ENCODE assay signal across 18 mouse cellular contexts in genomic region chr2:168105271-168105670, GRCm38 (mm10). TPM values are rescaled to one million over a fixed set of nuclear protein-coding genes. Genes with fewer than 3 reads are reported as not detected.
DNase-seq lines count a peak whose midpoint lies in the region; ATAC-seq and TF ChIP-seq lines count a peak whose summit lies in the region.
"Had no signal": no experiment of that assay in that cellular context is flagged by ENCODE, and none has a peak within 500 bp of the region (broad histone marks: within the 10 kb centered on the region; RNA-seq: fewer than 3 reads in every experiment).

No protein-coding gene starts in this region.

- no peak for TF ChIP-seq POLR2A in thymus, adult 2 months (IDR thresholded peaks at IDR 0.05; ENCODE audit: control insufficient read depth, extremely low read depth, insufficient read depth, low read length, poor library complexity)

- H3K36me3 ChIP-seq in intestine, embryonic 14.5 days (ENCODE audit: control insufficient read depth, insufficient read depth, low read length), result no peaks in the 10 kb centered on the region
- H3K36me3 ChIP-seq in kidney, postnatal 0 days (ENCODE audit: insufficient read depth, low read length), result no peaks in the 10 kb centered on the region
- no peaks in the 10 kb centered on the region for H3K36me3 ChIP-seq in liver, embryonic 16.5 days (ENCODE audit: control insufficient read depth, insufficient read depth)
- H3K36me3 ChIP-seq in thymus, adult 2 months (ENCODE audit: control insufficient read depth, insufficient read depth, low read length), result no peaks in the 10 kb centered on the region
- H3K36me3 ChIP-seq in heart, embryonic 12.5 days, result no peaks in the 10 kb centered on the region

- H3K27ac ChIP-seq in intestine, embryonic 14.5 days (ENCODE audit: low read depth), result peak overlapping the region; percentile 62; the same call in 1 of the 2 replicates
- H3K27ac ChIP-seq in kidney, postnatal 0 days, result peak overlapping the region; percentile 1; the same call in 1 of the 2 replicates
- H3K27ac ChIP-seq in liver, embryonic 16.5 days (ENCODE audit: low read length), result peak overlapping the region; percentile 83
- H3K27ac ChIP-seq in thymus, adult 2 months (ENCODE audit: control insufficient read depth, insufficient read depth, low read length), result no peak overlapping the region
- H3K27ac ChIP-seq in heart, embryonic 12.5 days (ENCODE audit: poor library complexity, severe bottlenecking), result no peak overlapping the region
- H3K27ac ChIP-seq: hindbrain, postnatal 0 days; neural tube, embryonic 12.5 days had no signal

- H3K9ac ChIP-seq in intestine, embryonic 14.5 days (ENCODE audit: low read length), result no peak overlapping the region
- no peak overlapping the region for H3K9ac ChIP-seq in kidney, postnatal 0 days (ENCODE audit: low read depth, low read length)
- no peak overlapping the region for H3K9ac ChIP-seq in liver, embryonic 16.5 days (ENCODE audit: low read depth, low read length)
- no peak overlapping the region for H3K9ac ChIP-seq in heart, embryonic 12.5 days
- H3K9ac ChIP-seq: neural tube, embryonic 12.5 days had no signal

- peaks cover 5% of the 10 kb centered on the region; the same call in 1 of the 2 replicates for H3K4me1 ChIP-seq in intestine, embryonic 14.5 days (replicated peaks; ENCODE audit: control insufficient read depth, insufficient read depth, low read length)
- no peaks in the 10 kb centered on the region; the same call in 1 of the 2 replicates for H3K4me1 ChIP-seq in kidney, postnatal 0 days (replicated peaks; ENCODE audit: insufficient read depth, low read length)
- peaks cover 3% of the 10 kb centered on the region for H3K4me1 ChIP-seq in liver, embryonic 16.5 days (ENCODE audit: control insufficient read depth, low read depth, low read length)
- H3K4me1 ChIP-seq in thymus, adult 2 months (replicated peaks; ENCODE audit: control insufficient read depth, insufficient read depth, low read length), result no peaks in the 10 kb centered on the region
- peaks cover 11% of the 10 kb centered on the region for H3K4me1 ChIP-seq in heart, embryonic 12.5 days (replicated peaks)

- DNase-seq in kidney, adult 11 months, result peak; percentile 75
- DNase-seq in kidney, adult 18-20 months, result no peak
- DNase-seq in intestine, embryonic 14.5 days (ENCODE audit: low spot score), result no peak
- DNase-seq in kidney, postnatal 0 days (ENCODE audit: low spot score), result no peak
- no peak for DNase-seq in thymus, adult 2 months
- no peak for DNase-seq in frontal cortex, adult 2 months (ENCODE audit: extremely low spot score in 1 of 2, low spot score in 1 of 2)
- DNase-seq: adrenal gland, postnatal 36 days; cerebellum, postnatal 10 days; gastrocnemius, postnatal 14 days; retina, postnatal 1 day; thymus, postnatal 4 days had no signal

- TF ChIP-seq CTCF in kidney, postnatal 0 days (IDR thresholded peaks at IDR 0.05; ENCODE audit: low read depth), result no peak
- no peak for TF ChIP-seq CTCF in thymus, adult 2 months (IDR thresholded peaks at IDR 0.05; ENCODE audit: borderline replicate concordance, control insufficient read depth, extremely low read depth, insufficient read depth, low read length, poor library complexity)

- no peaks in the 10 kb centered on the region for H3K9me3 ChIP-seq in intestine, embryonic 14.5 days (ENCODE audit: control insufficient read depth, low read length)
- no peaks in the 10 kb centered on the region for H3K9me3 ChIP-seq in kidney, postnatal 0 days (replicated peaks; ENCODE audit: low read length)
- no peaks in the 10 kb centered on the region for H3K9me3 ChIP-seq in liver, embryonic 16.5 days (replicated peaks; ENCODE audit: control insufficient read depth, low read length)
- H3K9me3 ChIP-seq in heart, embryonic 12.5 days (replicated peaks), result no peaks in the 10 kb centered on the region
- H3K9me3 ChIP-seq: heart, embryonic 10.5 days; megakaryocyte, embryonic 14.5 days; neural tube, embryonic 12.5 days had no signal

- ATAC-seq in intestine, embryonic 14.5 days (replicated peaks; ENCODE audit: low FRiP score, low TSS enrichment, low read depth), result peak; percentile 2; the same call in 1 of the 2 replicates
- ATAC-seq in kidney, postnatal 0 days (replicated peaks; ENCODE audit: low FRiP score, low read depth), result no peak
- ATAC-seq in liver, embryonic 16.5 days (ENCODE audit: low read depth), result peak; percentile 73
- no peak for ATAC-seq in heart, embryonic 12.5 days (ENCODE audit: insufficient number of reproducible peaks, low FRiP score)
- ATAC-seq: activated CD4-positive, CD25-positive, alpha-beta regulatory T cell, adult 4 months; hindbrain, postnatal 0 days had no signal

- H3K27me3 ChIP-seq in intestine, embryonic 14.5 days (replicated peaks; ENCODE audit: control insufficient read depth, insufficient read depth, low read length), result no peaks in the 10 kb centered on the region
- no peaks in the 10 kb centered on the region for H3K27me3 ChIP-seq in kidney, postnatal 0 days (ENCODE audit: insufficient read depth, low read length)
- no peaks in the 10 kb centered on the region for H3K27me3 ChIP-seq in liver, embryonic 16.5 days (ENCODE audit: control insufficient read depth, insufficient read depth, low read depth, low read length)
- H3K27me3 ChIP-seq in thymus, adult 2 months (ENCODE audit: control insufficient read depth, insufficient read depth, low read length), result no peaks in the 10 kb centered on the region
- no peaks in the 10 kb centered on the region for H3K27me3 ChIP-seq in heart, embryonic 12.5 days (replicated peaks)
- H3K27me3 ChIP-seq: neural tube, embryonic 12.5 days had no signal

- WGBS in intestine, embryonic 14.5 days, result 72% methylated on average over 8 of the region's 8 CpGs
- WGBS in kidney, postnatal 0 days, result 73% methylated on average over 8 of the region's 8 CpGs
- WGBS in liver, embryonic 16.5 days (ENCODE audit: insufficient replicate concordance), result 59% methylated on average over 8 of the region's 8 CpGs
- WGBS in thymus, adult 2 months, result 94% methylated on average over 8 of the region's 8 CpGs
- WGBS in heart, embryonic 12.5 days, result 77% methylated on average over 8 of the region's 8 CpGs

- H3K4me3 ChIP-seq in intestine, embryonic 14.5 days (ENCODE audit: low read depth, low read length), result no peak overlapping the region
- no peak overlapping the region for H3K4me3 ChIP-seq in kidney, postnatal 0 days (replicated peaks; ENCODE audit: low read depth, low read length)
- H3K4me3 ChIP-seq in liver, embryonic 16.5 days (ENCODE audit: low read depth, low read length), result no peak overlapping the region
- no peak overlapping the region for H3K4me3 ChIP-seq in thymus, adult 2 months (ENCODE audit: control insufficient read depth, insufficient read depth, low read length)
- no peak overlapping the region for H3K4me3 ChIP-seq in heart, embryonic 12.5 days
- H3K4me3 ChIP-seq: heart, embryonic 10.5 days; megakaryocyte, embryonic 14.5 days; neural tube, embryonic 12.5 days had no signal

- no peak overlapping the region for H3K4me2 ChIP-seq in intestine, embryonic 14.5 days (ENCODE audit: low read length)
- H3K4me2 ChIP-seq in kidney, postnatal 0 days (ENCODE audit: low read length), result no peak overlapping the region
- H3K4me2 ChIP-seq in liver, embryonic 16.5 days (ENCODE audit: low read depth, low read length), result no peak overlapping the region; the same call in 1 of the 2 replicates
- H3K4me2 ChIP-seq in heart, embryonic 12.5 days, result no peak overlapping the region
- H3K4me2 ChIP-seq: neural tube, embryonic 12.5 days had no signal

RNA-seq across cellular contexts. Expression of gene Pard6b, which starts 24.5 kb away (rescaled TPM):
- polyA plus RNA-seq in intestine, embryonic 14.5 days (2014; fragmentation: Nextera tagmentation; extraction: Ambion mirVana), result 20.0 and 21.6 TPM in 2 replicates
- polyA plus RNA-seq in kidney, postnatal 0 days (2015; fragmentation: Nextera tagmentation; extraction: Ambion mirVana), result 28.6 and 29.6 TPM in 2 replicates
- 2.3 and 2.7 TPM in 2 replicates for polyA plus RNA-seq in liver, embryonic 16.5 days (2015; fragmentation: Nextera tagmentation; extraction: Ambion mirVana)
- polyA plus RNA-seq in thymus, adult 2 months (2012; rRNA removed), result 3.4 and 4.2 TPM in 2 replicates
- 13.0 and 13.2 TPM in 2 replicates for polyA plus RNA-seq in heart, embryonic 12.5 days (2016; fragmentation: Nextera tagmentation; extraction: Ambion mirVana)
- 3.9 and 4.1 TPM in 2 replicates for polyA plus RNA-seq in frontal cortex, adult 2 months (2012; rRNA removed)

Comparison
In these comparisons a context has a peak if more than half of its experiments do, and no peak if none do; other contexts are left out.
1. ATAC-seq: peak in intestine, embryonic 14.5 days (single experiment) and liver, embryonic 16.5 days (single experiment); none in kidney, postnatal 0 days (single experiment) and heart, embryonic 12.5 days (single experiment).
2. H3K27ac ChIP-seq: peak in intestine, embryonic 14.5 days (single experiment), kidney, postnatal 0 days (single experiment) and liver, embryonic 16.5 days (single experiment); none in thymus, adult 2 months (single experiment) and heart, embryonic 12.5 days (single experiment).